Mouse (Mus musculus) cerebellum, adult 2 months (tissue): ENCODE data around the gene Xpnpep3. TPM values are rescaled to one million over a fixed set of nuclear protein-coding genes. Genes with fewer than 3 reads are reported as not detected.
"Not testable (repeated sequence)": the region's sequence is repeated elsewhere in the genome, so short reads cannot be mapped to it uniquely, and the experiment has no call there.

Experiments
- DNase-seq, 2 experiments: peaks; one replicate each; pipeline ENCODE4 v3.0.0; 2021
- H3K27ac ChIP-seq: fragments of 200-500 bp; 2 replicates; pipeline ENCODE4 v1.5.1; 2012; ENCODE audit warnings: low read length, control low read depth, inconsistent platforms; ENCODE audit not compliant: insufficient read depth
- H3K27me3 ChIP-seq: fragments of 200-500 bp; 2 replicates; pipeline ENCODE4 v1.6.1; 2012; ENCODE audit warnings: inconsistent platforms, mild to moderate bottlenecking, low read length, moderate library complexity; ENCODE audit not compliant: control insufficient read depth, insufficient read depth
- H3K4me1 ChIP-seq: fragments of 200-500 bp; 2 replicates; pipeline ENCODE4 v1.6.1; 2011; ENCODE audit warnings: low read length; ENCODE audit not compliant: control insufficient read depth, insufficient read depth
- H3K4me3 ChIP-seq: fragments of 200-500 bp; replicated peaks from 2 replicates; pipeline ENCODE3; 2011; ENCODE audit warnings: mild to moderate bottlenecking, low read depth, low read length, control low read depth; ENCODE audit not compliant: insufficient read depth
- CTCF ChIP-seq: fragments of 200-500 bp; IDR thresholded peaks from 2 replicates; pipeline ENCODE4 v1.5.1; 2011; ENCODE audit warnings: low read depth, mild to moderate bottlenecking, control low read depth, low read length, moderate library complexity, borderline replicate concordance; ENCODE audit not compliant: insufficient read depth
- POLR2A ChIP-seq: fragments of 200-500 bp; IDR thresholded peaks from 2 replicates; pipeline ENCODE4 v1.6.1; 2011; ENCODE audit warnings: low read length, control low read depth, borderline replicate concordance; ENCODE audit not compliant: insufficient read depth
- WGBS: fragments of 180-500 bp; shearing (Covaris S2); methylation state at CpG from one replicate; pipeline ENCODE4 v1.1.7; 2018; 5-methylcytosine and 5-hydroxymethylcytosine counted together
- polyA plus RNA-seq: library from polyadenylated mRNA; depleted of rRNA; stranded (reverse); fragments of >200 nt; gene quantifications from 2 replicates; pipeline ENCODE4 v1.2.3, GENCODE M21; 2012

Xpnpep3 gene
- polyA plus RNA-seq, 1 experiment: 7.3 TPM

GRCm38 (mm10) chr15:81470735-81471134 is 70.8 kb downstream of the Xpnpep3 start:
- no peak for DNase-seq
- WGBS: 88% methylated on average over 8 of the region's 8 CpGs
- TF ChIP-seq CTCF (no peak), POLR2A (no peak)
- H3K4me1 ChIP-seq: no peaks in the 10 kb centered on the region; the same call in 1 of the 2 replicates
- no peak overlapping the region for H3K27ac ChIP-seq
- H3K4me3 ChIP-seq: no peak overlapping the region
- no peaks in the 10 kb centered on the region for H3K27me3 ChIP-seq

GRCm38 (mm10) chr15:81472256-81472655 is 72.3 kb downstream of the Xpnpep3 start:
- H3K4me1 ChIP-seq: no peaks in the 10 kb centered on the region; the same call in 1 of the 2 replicates
- no peak for TF ChIP-seq POLR2A
- TF ChIP-seq CTCF: no peak
- WGBS: 91% methylated on average over 5 of the region's 5 CpGs
- DNase-seq: no peak
- H3K27me3 ChIP-seq: no peaks in the 10 kb centered on the region
- no peak overlapping the region for H3K4me3 ChIP-seq
- H3K27ac ChIP-seq: no peak overlapping the region

- Histone ChIP-seq H3K27ac (no peak overlapping the region), H3K4me3 (no peak overlapping the region), H3K27me3 (no peaks in the 10 kb centered on the region), H3K4me1 (no peaks in the 10 kb centered on the region)
- WGBS: 30% methylated on average over 3 of the region's 3 CpGs
- TF ChIP-seq CTCF (peak; percentile 38; the same call in 1 of the 2 replicates), POLR2A (no peak)
- no peak for DNase-seq
Measured at GRCm38 (mm10) chr15:81475654-81476053, 75.7 kb downstream of the Xpnpep3 start.

- Histone ChIP-seq H3K4me1 (no peaks in the 10 kb centered on the region), H3K27me3 (no peaks in the 10 kb centered on the region), H3K4me3 (no peak overlapping the region), H3K27ac (no peak overlapping the region)
- no peak for TF ChIP-seq CTCF
- TF ChIP-seq POLR2A: no peak
- 3% methylated on average over 2 of the region's 2 CpGs for WGBS
- DNase-seq: no peak
Measured at GRCm38 (mm10) chr15:81476597-81476996, 76.7 kb downstream of the Xpnpep3 start.

- Histone ChIP-seq H3K4me3 (no peak overlapping the region), H3K27me3 (no peaks in the 10 kb centered on the region), H3K4me1 (no peaks in the 10 kb centered on the region), H3K27ac (no peak overlapping the region)
- DNase-seq: no peak
- WGBS: 77% methylated on average over 21 of the region's 21 CpGs
- no peak for TF ChIP-seq POLR2A
- no peak for TF ChIP-seq CTCF
Measured at GRCm38 (mm10) chr15:81479446-81480213, 79.7 kb downstream of the Xpnpep3 start.

- DNase-seq, H3K4me1 ChIP-seq, H3K27me3 ChIP-seq: not testable (repeated sequence)
Measured at GRCm38 (mm10) chr15:81480284-81480683, 80.3 kb downstream of the Xpnpep3 start.

GRCm38 (mm10) chr15:81480977-81481379 is 81.0 kb downstream of the Xpnpep3 start:
- WGBS: 14% methylated on average over 13 of the region's 13 CpGs
- H3K27ac ChIP-seq: no peak overlapping the region
- DNase-seq: peak; percentile 54 to 76
- peak overlapping the region; percentile 54 for H3K4me3 ChIP-seq
- TF ChIP-seq CTCF (no peak), POLR2A (peak; percentile 32; the same call in 1 of the 2 replicates)
- H3K4me1 ChIP-seq: no peaks in the 10 kb centered on the region
- H3K27me3 ChIP-seq: no peaks in the 10 kb centered on the region

More at GRCm38 (mm10) chr15:81480284-81480683, 80.3 kb downstream of the Xpnpep3 start:
- 70% methylated on average over 3 of the region's 3 CpGs for WGBS
- H3K4me3 ChIP-seq, H3K27ac ChIP-seq: not testable (repeated sequence)

- WGBS: 84% methylated on average over 2 of the region's 2 CpGs
- Histone ChIP-seq H3K27ac (no peak overlapping the region), H3K4me3 (no peak overlapping the region), H3K27me3 (no peaks in the 10 kb centered on the region), H3K4me1 (no peaks in the 10 kb centered on the region)
- TF ChIP-seq POLR2A (no peak), CTCF (no peak)
- DNase-seq: no peak
Measured at GRCm38 (mm10) chr15:81482966-81483365, 83.0 kb downstream of the Xpnpep3 start.
